Mouse (Mus musculus) ovary, adult 10 weeks (tissue): ENCODE data around the gene Ntn5. TPM values are rescaled to one million over a fixed set of nuclear protein-coding genes. Genes with fewer than 3 reads are reported as not detected.

Experiments used
- polyA plus RNA-seq: library from polyadenylated mRNA; stranded (reverse); fragments of 350-450 nt; fragmentation: Illumina TruSeq; extraction: RNeasy Lipid Tissue Mini Kit (QIAGEN cat#74804); gene quantifications from one replicate; pipeline ENCODE4 v1.2.3, GENCODE M21; 2014

Ntn5 gene
- not detected for polyA plus RNA-seq

DNA sequence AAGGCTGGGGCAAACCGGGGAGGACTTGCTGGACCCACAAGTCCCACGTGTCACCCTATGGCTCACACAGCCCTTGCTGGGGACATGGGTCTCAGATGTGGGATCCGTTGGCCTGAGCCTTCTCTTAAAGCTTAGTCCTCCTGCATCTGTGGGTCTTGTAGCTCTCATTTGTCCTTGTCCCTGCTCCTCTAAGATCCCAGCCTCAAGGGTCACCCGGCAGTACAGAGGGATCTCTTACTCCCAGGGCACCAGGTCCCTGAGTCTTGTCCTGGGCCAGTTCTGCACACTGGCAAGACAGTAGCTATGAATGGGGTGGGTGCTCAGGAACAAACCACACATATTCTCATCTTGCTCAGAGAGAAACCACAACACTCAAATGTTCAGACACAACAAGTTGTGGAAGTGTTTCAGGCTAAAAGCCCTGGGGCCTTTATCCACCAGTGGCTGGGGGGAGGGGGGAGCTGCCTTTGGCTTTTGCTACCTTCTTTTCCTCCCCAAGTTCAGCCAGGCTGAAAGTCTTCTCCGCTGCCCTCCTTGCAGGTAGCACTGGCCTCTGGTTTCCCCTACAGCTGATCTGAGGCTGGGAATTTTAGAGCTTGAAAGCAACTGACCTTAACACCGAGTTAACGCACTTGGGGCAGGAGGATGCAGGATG is at the start of gene Ntn5:
Gene Ntn5 (plus strand): TSS at position 627 of the 655 bp plus-strand sequence.

GRCm38 (mm10) chr7:45639561-45640027 is 44.2 kb upstream of the Ntn5 start, which contains the start of gene Mamstr:
Gene Mamstr, plus strand, starts transcription at chr7:45639977.

DNA sequence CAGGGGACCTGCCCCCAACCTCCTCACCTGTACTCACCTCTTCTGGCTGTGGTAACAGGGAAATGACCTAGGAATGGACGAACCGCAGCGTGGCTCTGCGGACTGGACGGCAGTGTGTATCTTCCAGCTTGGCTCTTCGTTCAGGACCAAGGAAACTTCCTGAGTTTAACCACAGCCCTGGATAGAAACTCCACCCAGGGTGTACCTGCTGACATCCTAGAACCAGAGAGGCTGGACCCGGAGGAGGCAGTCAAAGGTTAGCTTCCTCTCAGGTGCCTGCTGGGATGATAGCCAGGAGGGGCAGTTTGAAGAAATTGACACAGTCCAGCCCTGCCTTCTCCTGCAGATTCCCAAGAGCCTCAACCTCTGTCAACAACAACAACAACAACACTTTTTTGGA is 17.7 kb upstream of the Ntn5 start, which contains the start of gene Fut2:
Gene Fut2 (minus strand): TSS at position 234 of the 400 bp plus-strand sequence.

GRCm38 (mm10) chr7:45693921-45694591 is 10.2 kb downstream of the Ntn5 start, which contains the start of gene Sec1:
Gene Sec1, minus strand, starts transcription at chr7:45694402.

GRCm38 (mm10) chr7:45699523-45700141 is 15.8 kb downstream of the Ntn5 start, which contains the start of gene Car11:
Gene Car11, plus strand, starts transcription at chr7:45699843.

DNA sequence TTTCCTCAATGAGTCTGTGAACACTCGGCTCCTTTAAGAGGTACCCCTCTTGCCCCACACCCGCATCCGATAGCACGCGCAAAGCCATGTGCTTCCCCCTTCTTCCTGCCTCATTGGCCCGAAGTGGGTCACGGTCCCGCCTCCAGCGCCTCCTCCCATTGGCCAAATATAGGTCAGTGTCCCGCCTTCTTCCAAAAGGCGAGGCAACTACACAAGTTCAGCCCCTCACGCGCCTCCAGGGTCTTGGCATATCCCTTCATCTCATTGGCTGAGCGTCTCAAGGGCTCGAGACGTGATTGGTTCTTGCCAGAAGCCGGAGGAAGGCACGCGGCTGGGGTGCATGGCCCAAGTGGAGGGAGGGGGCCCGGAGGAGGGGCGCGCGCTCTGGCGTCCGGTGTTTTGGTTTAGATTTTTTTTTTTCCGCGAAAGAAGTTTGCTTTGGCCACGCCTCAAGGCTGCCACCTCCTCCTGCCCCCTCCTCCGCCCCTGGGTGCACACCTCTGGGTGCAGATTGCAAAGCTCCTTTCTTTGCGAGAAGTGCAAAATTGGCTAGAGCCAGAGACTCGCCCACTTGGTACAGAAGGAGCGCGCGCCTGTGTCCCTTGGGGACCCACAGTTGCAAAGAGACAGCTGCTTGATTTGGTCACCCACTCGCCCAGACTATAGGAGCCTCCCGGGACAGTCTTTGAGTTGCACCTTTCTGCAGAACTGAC is 21.1 kb downstream of the Ntn5 start, which contains the start of gene Dbp:
Gene Dbp (plus strand): TSS at position 359 of the 713 bp plus-strand sequence.

DNA sequence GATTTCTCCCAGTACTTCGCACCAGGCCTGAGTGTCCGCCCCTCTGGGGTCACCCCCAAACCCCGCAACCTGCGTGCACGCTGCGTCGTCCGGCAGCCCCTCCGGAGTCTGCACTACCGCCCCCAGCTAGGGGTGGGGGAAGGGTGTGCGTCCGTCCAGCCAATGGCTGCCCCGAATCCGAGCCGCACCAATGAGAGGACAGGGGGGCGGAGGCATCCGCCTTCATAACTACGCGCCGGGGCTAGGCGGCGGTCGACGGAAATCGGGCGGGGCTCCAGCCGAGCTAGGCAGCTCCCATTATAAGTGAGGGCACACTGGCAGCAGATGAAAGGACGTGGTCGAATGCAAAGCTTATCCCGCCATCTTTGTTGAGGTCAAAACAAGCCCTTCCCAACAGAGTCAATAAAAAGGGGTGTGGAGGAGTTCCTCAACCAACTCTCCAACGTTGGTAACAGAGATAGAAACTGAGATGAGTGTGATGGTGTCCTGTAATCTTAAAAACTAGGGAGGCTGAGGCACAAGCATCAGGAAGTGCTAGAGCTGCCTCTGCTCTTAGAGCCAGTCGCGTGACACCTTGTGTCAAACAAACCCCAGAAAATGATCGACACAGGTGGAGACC is 31.4 kb downstream of the Ntn5 start, which contains the start of gene Rpl18:
Gene Rpl18 (plus strand): TSS at position 368 of the 619 bp plus-strand sequence.

GRCm38 (mm10) chr7:45717918-45718297 is 34.1 kb downstream of the Ntn5 start, which contains the start of gene Sphk2:
Gene Sphk2, minus strand, starts transcription at chr7:45718002.

GRCm38 (mm10) chr7:45720413-45721233 is 36.8 kb downstream of the Ntn5 start, which contains the start of gene Fam83e:
Gene Fam83e, plus strand, starts transcription at chr7:45721212.

GRCm38 (mm10) chr7:45725713-45726112 is 41.9 kb downstream of the Ntn5 start, which contains the start of gene Spaca4:
Gene Spaca4, minus strand, starts transcription at chr7:45725813.

Other genes starting within 250 kb of the Ntn5 start
- 4.5 TPM for gene Gys1, start 249.2 kb upstream of the Ntn5 start, polyA plus RNA-seq
- 2.1 TPM for gene Ruvbl2, start 245.9 kb upstream of the Ntn5 start, polyA plus RNA-seq
- 0.88 TPM for gene Ftl1, start 224.1 kb upstream of the Ntn5 start, polyA plus RNA-seq
- 1.9 TPM for gene Bax, start 217.1 kb upstream of the Ntn5 start, polyA plus RNA-seq
- 2.3 TPM for gene Tulp2, start 202.1 kb upstream of the Ntn5 start, polyA plus RNA-seq
- not detected for gene Gm45808, start 197.2 kb upstream of the Ntn5 start, polyA plus RNA-seq
- gene Dhdh, start 195.2 kb upstream of the Ntn5 start, polyA plus RNA-seq = 28.5 TPM
- gene Nucb1, start 173.6 kb upstream of the Ntn5 start, polyA plus RNA-seq = 55.5 TPM
- 2.3 TPM for gene Ppp1r15a, start 157.8 kb upstream of the Ntn5 start, polyA plus RNA-seq
- 0.43 TPM for gene Plekha4, start 157.7 kb upstream of the Ntn5 start, polyA plus RNA-seq
- gene Hsd17b14, start 129.1 kb upstream of the Ntn5 start, polyA plus RNA-seq = not detected
- gene Bcat2, start 113.9 kb upstream of the Ntn5 start, polyA plus RNA-seq = 2.1 TPM
- not detected for gene Fgf21, start 68.5 kb upstream of the Ntn5 start, polyA plus RNA-seq
- not detected for gene Fut1, start 66.7 kb upstream of the Ntn5 start, polyA plus RNA-seq
- gene Izumo1, start 62.2 kb upstream of the Ntn5 start, polyA plus RNA-seq = not detected
- gene Rasip1, start 56.5 kb upstream of the Ntn5 start, polyA plus RNA-seq = not detected
- gene Mamstr, start 44.0 kb upstream of the Ntn5 start, polyA plus RNA-seq = 0.51 TPM
- gene Fut2, start 17.6 kb upstream of the Ntn5 start, polyA plus RNA-seq = 0.94 TPM
- not detected for gene Sec1, start 10.4 kb downstream of the Ntn5 start, polyA plus RNA-seq
- gene Car11, start 15.8 kb downstream of the Ntn5 start, polyA plus RNA-seq = not detected
- gene Dbp, start 21.1 kb downstream of the Ntn5 start, polyA plus RNA-seq = 10.6 TPM
- gene Rpl18, start 31.4 kb downstream of the Ntn5 start, polyA plus RNA-seq = 1.6 TPM
- gene Sphk2, start 34.0 kb downstream of the Ntn5 start, polyA plus RNA-seq = 0.40 TPM
- gene Fam83e, start 37.2 kb downstream of the Ntn5 start, polyA plus RNA-seq = not detected
- not detected for gene Spaca4, start 41.8 kb downstream of the Ntn5 start, polyA plus RNA-seq
- gene Lmtk3, start 99.7 kb downstream of the Ntn5 start, polyA plus RNA-seq = not detected
- gene Sult2b1, start 100.6 kb downstream of the Ntn5 start, polyA plus RNA-seq = not detected
- 14.9 TPM for gene Cyth2, start 130.6 kb downstream of the Ntn5 start, polyA plus RNA-seq
- gene Kcnj14, start 140.8 kb downstream of the Ntn5 start, polyA plus RNA-seq = not detected
- gene Grwd1, start 146.9 kb downstream of the Ntn5 start, polyA plus RNA-seq = 0.86 TPM
- 81.7 TPM for gene Kdelr1, start 188.8 kb downstream of the Ntn5 start, polyA plus RNA-seq
- not detected for gene Grin2d, start 194.4 kb downstream of the Ntn5 start, polyA plus RNA-seq
- not detected for gene Syngr4, start 212.7 kb downstream of the Ntn5 start, polyA plus RNA-seq
- gene Tmem143, start 212.9 kb downstream of the Ntn5 start, polyA plus RNA-seq = 0.46 TPM
- gene Emp3, start 237.4 kb downstream of the Ntn5 start, polyA plus RNA-seq = 2.5 TPM
- 1.1 TPM for gene Ccdc114, start 240.1 kb downstream of the Ntn5 start, polyA plus RNA-seq